Mouse (Mus musculus): Measurements from ENCODE around the gene Gm14403.
"Not testable (repeated sequence)": the region's sequence is repeated elsewhere in the genome, so short reads cannot be mapped to it uniquely, and the experiment has no call there.

- not testable (repeated sequence) for TF ChIP-seq CTCF, EP300 (IDR thresholded peaks at IDR 0.05)
Measured at GRCm38 (mm10) chr2:177481971-177482370, 16.0 kb upstream of the Gm14403 start.
